Mouse (Mus musculus): ENCODE data around the gene Col3a1. TPM values are rescaled to one million over a fixed set of nuclear protein-coding genes. Genes with fewer than 3 reads are reported as not detected.

Gene Col3a1
- not detected in 2 replicates for total RNA-seq (2012; rRNA removed)
- not detected in 2 replicates for total RNA-seq (2014; rRNA removed)
- polyA plus RNA-seq (2012; ENCODE audit: insufficient read length, low read depth), result not detected in 2 replicates

- in situ Hi-C loops (cut with MboI; ENCODE audit: low pct_ligation_motif_present, low pct_unique_long_range_greater_than_20kb, low sequenced_read_pairs), result no loop called here
Measured at GRCm38 (mm10) chr1:45311388-45311787, at the start of gene Col3a1. TSS of gene Col3a1 (plus strand) at chr1:45311538.

GRCm38 (mm10) chr1:45269421-45269820 lies 41.9 kb upstream of the Col3a1 start:
- TF ChIP-seq E2F4 (IDR thresholded peaks at IDR 0.05; ENCODE audit: insufficient replicate concordance, low read depth, low read length) (no peak), ELF1 (IDR thresholded peaks at IDR 0.05; ENCODE audit: low read depth, low read length) (no peak), RCOR1 (conservative IDR thresholded peaks at IDR 0.05; ENCODE audit: low read depth, low read length) (no peak), NELFE (IDR thresholded peaks at IDR 0.05; ENCODE audit: low read depth, low read length) (no peak), MXI1 (IDR thresholded peaks at IDR 0.05; ENCODE audit: low read depth, low read length) (no peak), CHD2 (IDR thresholded peaks at IDR 0.05; ENCODE audit: low read length) (no peak), POLR2A (IDR thresholded peaks at IDR 0.05; ENCODE audit: low read depth, low read length) (no peak)

More at GRCm38 (mm10) chr1:45311388-45311787, at the start of gene Col3a1:
- Histone ChIP-seq H3K4me3 (replicated peaks in 1 of 3; ENCODE audit: low read depth in 2 of 3, low read length in 2 of 3, poor library complexity in 1 of 3) (no peak within 1 kb of the TSS), H3K4me2 (ENCODE audit: insufficient read depth, low read depth, poor library complexity, severe bottlenecking) (no peak within 1 kb of the TSS), H3K27ac (ENCODE audit: insufficient read depth, low read depth) (no peak within 1 kb of the TSS), H3K9me3 (replicated peaks; ENCODE audit: low read length) (no peaks in the 10 kb centered on the region), H3K36me3 (replicated peaks in 1 of 2; ENCODE audit: control insufficient read depth in 1 of 2, insufficient read depth in 1 of 2, low read length in 1 of 2) (no peaks in the 10 kb centered on the region), H3K79me2 (replicated peaks; ENCODE audit: control insufficient read depth, extremely low read depth, insufficient read depth, poor library complexity, severe bottlenecking) (no peaks in the 10 kb centered on the region), H3K27me3 (replicated peaks) (no peaks in the 10 kb centered on the region), H3K4me1 (ENCODE audit: control insufficient read depth in 1 of 2, insufficient read depth in 2 of 2) (no peaks in the 10 kb centered on the region), H3K9ac (ENCODE audit: insufficient read depth, low read depth) (no peak within 1 kb of the TSS)
- TF ChIP-seq ETS1 (conservative IDR thresholded peaks at IDR 0.05; ENCODE audit: low read depth, low read length), result no peak
- dilution Hi-C loops (cut with MboI; ENCODE audit: extremely low pct_ligation_motif_present, extremely low pct_unique_long_range_greater_than_20kb, low sequenced_read_pairs), result no loop called here
- no peak for DNase-seq (ENCODE audit: extremely low read depth)

DNA sequence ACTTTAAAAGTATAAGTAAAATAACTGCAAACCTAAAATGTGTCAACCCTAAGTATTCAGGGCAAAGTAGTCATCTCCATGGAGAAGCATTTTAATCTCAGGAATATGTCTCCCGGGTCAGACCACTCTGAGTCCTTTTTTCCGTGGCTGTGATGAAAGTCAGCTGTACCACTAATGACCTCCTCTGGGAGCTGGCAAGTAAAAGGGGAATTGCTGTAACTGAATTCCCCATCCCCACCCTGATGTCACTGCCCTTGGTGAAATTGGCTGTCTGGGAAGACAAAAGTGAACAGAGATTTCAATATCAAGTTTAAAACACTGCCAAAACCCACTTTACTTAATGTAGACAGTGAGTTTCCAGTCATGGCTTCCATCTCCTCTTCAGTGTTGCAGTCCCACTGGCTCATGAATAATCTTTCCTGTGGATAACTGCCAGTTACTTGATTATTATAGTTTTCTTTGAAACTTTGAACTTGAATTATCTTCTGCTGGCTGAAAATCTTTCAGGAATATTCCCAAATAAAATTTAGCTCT lies 35.3 kb upstream of the Col3a1 start:
- Histone ChIP-seq H3K4me2 (ENCODE audit: insufficient read depth, low read depth, poor library complexity, severe bottlenecking) (no peak overlapping the region), H3K27me3 (replicated peaks) (no peaks in the 10 kb centered on the region), H3K79me2 (replicated peaks; ENCODE audit: control insufficient read depth, extremely low read depth, insufficient read depth, poor library complexity, severe bottlenecking) (no peaks in the 10 kb centered on the region), H3K36me3 (replicated peaks in 1 of 2; ENCODE audit: control insufficient read depth in 1 of 2, insufficient read depth in 1 of 2, low read length in 1 of 2) (no peaks in the 10 kb centered on the region), H3K9me3 (replicated peaks; ENCODE audit: low read length) (no peaks in the 10 kb centered on the region), H3K27ac (ENCODE audit: insufficient read depth, low read depth) (no peak overlapping the region), H3K9ac (ENCODE audit: insufficient read depth, low read depth) (no peak overlapping the region), H3K4me1 (ENCODE audit: control insufficient read depth in 1 of 2, insufficient read depth in 2 of 2) (no peaks in the 10 kb centered on the region), H3K4me3 (replicated peaks in 1 of 3; ENCODE audit: low read depth in 2 of 3, low read length in 2 of 3, poor library complexity in 1 of 3) (no peak overlapping the region)
- TF ChIP-seq USF1 (IDR thresholded peaks at IDR 0.05; ENCODE audit: low read depth, low read length), result no peak
- no peak for TF ChIP-seq SMC3 (IDR thresholded peaks at IDR 0.05; ENCODE audit: low read depth, low read length)
- TF ChIP-seq MAX (IDR thresholded peaks at IDR 0.05; ENCODE audit: low read length), result no peak
- TF ChIP-seq TCF12 (IDR thresholded peaks at IDR 0.05; ENCODE audit: low read depth, low read length), result no peak
- no peak for TF ChIP-seq ZNF384 (IDR thresholded peaks at IDR 0.05; ENCODE audit: low read depth, low read length)
- no peak for TF ChIP-seq IRF4 (IDR thresholded peaks at IDR 0.05; ENCODE audit: low read depth, low read length)
- dilution Hi-C loops (cut with MboI; ENCODE audit: extremely low pct_ligation_motif_present, extremely low pct_unique_long_range_greater_than_20kb, low sequenced_read_pairs) (no loop called here), in situ Hi-C loops (cut with MboI; ENCODE audit: low pct_ligation_motif_present, low pct_unique_long_range_greater_than_20kb, low sequenced_read_pairs) (no loop called here)
- no peak for DNase-seq (ENCODE audit: extremely low read depth)

More at GRCm38 (mm10) chr1:45269421-45269820, 41.9 kb upstream of the Col3a1 start:
- H3K4me2 ChIP-seq (ENCODE audit: insufficient read depth, low read depth, poor library complexity, severe bottlenecking), result no peak overlapping the region
- H3K27ac ChIP-seq (ENCODE audit: insufficient read depth, low read depth), result no peak overlapping the region
- no peaks in the 10 kb centered on the region for H3K9me3 ChIP-seq (replicated peaks; ENCODE audit: low read length)
- H3K4me3 ChIP-seq (replicated peaks in 1 of 3; ENCODE audit: low read depth in 2 of 3, low read length in 2 of 3, poor library complexity in 1 of 3), result no peak overlapping the region
- H3K9ac ChIP-seq (ENCODE audit: insufficient read depth, low read depth), result no peak overlapping the region
- DNase-seq (ENCODE audit: extremely low read depth), result no peak
- dilution Hi-C loops (cut with MboI; ENCODE audit: extremely low pct_ligation_motif_present, extremely low pct_unique_long_range_greater_than_20kb, low sequenced_read_pairs), result no loop called here
- no peaks in the 10 kb centered on the region for H3K4me1 ChIP-seq (ENCODE audit: control insufficient read depth in 1 of 2, insufficient read depth in 2 of 2)
- no peaks in the 10 kb centered on the region for H3K27me3 ChIP-seq (replicated peaks)
- H3K36me3 ChIP-seq (replicated peaks in 1 of 2; ENCODE audit: control insufficient read depth in 1 of 2, insufficient read depth in 1 of 2, low read length in 1 of 2), result no peaks in the 10 kb centered on the region
- no peaks in the 10 kb centered on the region for H3K79me2 ChIP-seq (replicated peaks; ENCODE audit: control insufficient read depth, extremely low read depth, insufficient read depth, poor library complexity, severe bottlenecking)
- in situ Hi-C loops (cut with MboI; ENCODE audit: low pct_ligation_motif_present, low pct_unique_long_range_greater_than_20kb, low sequenced_read_pairs), result no loop called here

Data from CH12.LX (cell line).